Mouse (Mus musculus) inflammation-experienced regulatory T-cells, adult 6 months (primary cell): Measurements from ENCODE around the gene Pigm. TPM values are rescaled to one million over a fixed set of nuclear protein-coding genes. Genes with fewer than 3 reads are reported as not detected.

ENCODE experiments used
- ATAC-seq: one replicate; pipeline ENCODE4 v1.8.0; 2017
- polyA plus RNA-seq, 3 experiments: library from polyadenylated mRNA; unstranded; fragments of 100-300 nt; shearing (Covaris generic); gene quantifications; one replicate each; pipeline ENCODE4 v1.2.1; 2017

Pigm gene
- polyA plus RNA-seq, 3 experiments from 2014 or later = 4.9 to 6.3 (median 5.7) TPM

DNA sequence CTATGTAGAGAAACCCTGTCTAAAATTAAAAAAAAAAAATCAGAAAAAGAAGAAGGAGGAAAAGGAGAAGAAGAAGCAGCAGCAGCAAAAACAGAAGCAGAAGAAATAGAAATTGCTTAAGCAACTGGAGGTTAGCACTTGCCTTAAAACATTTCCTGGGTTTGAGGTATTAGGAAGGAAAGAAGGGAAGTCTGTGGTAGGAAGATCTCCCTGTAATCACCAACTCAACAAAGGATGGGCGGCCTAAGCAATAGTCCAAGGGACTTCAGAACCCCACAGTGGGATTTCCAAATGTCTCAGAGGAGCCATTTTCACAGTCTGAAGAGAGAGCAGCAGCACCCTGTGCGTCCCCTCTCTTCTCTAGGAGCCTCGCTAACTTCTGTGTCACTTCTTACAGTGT lies 23.9 kb upstream of the Pigm start:
- no peak for ATAC-seq

DNA sequence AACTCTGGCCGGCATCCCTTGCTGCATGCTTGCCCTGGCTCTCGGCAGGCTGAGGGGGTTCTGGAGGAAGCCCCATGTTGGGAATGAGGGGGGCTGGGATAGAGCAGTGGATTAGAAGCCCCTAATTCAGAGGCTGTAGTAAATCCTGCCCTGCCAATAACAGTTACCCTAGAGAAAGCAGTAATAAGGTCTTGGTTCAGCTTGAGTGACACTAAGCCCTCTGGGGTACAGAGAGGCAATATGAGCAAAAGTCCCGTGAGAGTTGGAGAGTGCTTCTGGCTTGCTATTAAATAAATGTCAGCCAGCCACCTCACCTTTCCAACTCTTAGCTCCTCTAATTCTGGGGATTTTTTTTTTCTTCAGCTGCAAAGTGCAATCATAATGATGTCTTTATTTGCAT lies 21.0 kb upstream of the Pigm start:
- ATAC-seq = no peak

DNA sequence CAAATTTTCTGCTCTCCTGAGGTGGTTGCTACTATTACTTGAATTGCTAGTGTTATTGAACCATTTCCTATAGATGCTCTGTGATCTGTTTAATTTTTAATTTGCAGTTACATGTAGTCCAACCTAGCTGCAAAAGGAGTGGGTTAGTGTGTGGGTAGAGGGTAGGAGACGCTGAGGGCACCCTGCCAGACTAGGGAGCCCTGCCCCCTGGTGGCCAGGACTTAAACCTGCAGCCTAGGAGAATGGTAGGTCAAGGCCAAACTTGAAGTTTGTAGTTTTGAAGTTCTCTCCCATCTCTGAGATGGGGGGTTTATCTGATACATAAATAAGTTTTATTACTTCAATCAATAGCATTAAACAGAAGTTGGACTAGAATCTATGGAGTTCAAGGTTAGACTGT lies 18.8 kb upstream of the Pigm start:
- peak; percentile 52 for ATAC-seq

DNA sequence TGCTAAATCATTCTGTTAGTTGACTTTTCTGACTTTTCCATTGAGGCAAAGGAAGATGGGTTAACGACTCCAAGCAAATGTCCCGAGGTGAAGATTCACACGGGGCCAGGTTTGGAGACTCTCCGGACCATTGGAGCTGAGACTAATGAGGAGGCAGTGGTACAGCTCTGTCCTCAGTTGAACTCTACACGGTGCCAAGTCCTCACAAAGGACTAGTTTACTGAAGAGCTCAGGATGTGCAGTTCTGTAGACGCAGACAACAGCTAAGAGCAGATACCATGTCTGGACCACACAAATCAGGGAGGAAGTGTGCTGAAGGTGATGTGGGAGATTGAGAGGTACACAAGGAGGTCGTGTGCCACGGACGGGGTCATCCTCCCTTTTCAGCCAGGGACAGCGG lies 18.0 kb upstream of the Pigm start:
- no peak for ATAC-seq

DNA sequence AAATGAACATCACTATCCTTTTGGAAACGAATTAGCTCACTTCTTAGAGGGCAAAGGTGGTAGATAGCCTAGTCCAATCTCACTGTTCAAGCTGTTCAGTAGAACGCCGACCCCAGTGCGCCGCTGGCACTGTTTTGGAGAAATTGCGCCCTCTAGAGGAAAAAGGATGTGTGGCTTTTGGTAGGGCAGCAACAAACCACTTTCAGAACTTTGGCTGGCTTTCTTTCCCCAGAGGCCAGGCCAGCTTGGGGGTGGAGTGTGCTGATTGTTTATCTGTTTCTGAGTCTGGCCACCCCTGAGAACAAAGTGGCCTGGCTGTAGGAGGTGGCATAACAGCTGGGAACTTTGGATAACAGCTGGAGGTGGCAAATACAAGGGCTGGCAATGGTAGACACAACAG lies 11.7 kb upstream of the Pigm start:
- ATAC-seq = no peak

DNA sequence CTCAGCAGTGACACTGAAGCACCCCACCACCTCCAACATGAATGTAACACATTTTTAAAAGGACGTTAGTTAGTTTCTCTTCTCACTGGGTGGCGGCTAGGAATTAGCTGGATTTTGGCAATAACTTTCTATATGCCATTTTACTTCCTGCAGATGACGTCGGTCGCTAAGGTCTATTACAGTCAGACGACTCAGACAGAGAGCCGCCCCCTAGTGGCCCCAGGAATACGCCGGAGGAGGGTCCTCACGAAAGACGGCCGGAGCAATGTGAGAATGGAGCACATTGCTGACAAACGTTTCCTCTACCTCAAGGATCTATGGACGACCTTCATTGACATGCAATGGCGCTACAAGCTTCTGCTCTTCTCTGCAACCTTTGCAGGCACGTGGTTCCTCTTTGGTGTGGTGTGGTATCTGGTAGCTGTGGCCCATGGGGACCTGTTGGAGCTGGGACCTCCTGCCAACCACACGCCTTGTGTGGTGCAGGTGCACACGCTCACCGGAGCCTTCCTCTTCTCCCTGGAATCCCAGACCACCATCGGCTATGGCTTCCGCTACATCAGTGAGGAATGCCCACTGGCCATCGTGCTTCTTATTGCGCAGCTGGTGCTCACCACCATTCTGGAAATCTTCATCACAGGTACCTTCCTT lies 7.5 kb upstream of the Pigm start:
- peak; percentile 99 for ATAC-seq

DNA sequence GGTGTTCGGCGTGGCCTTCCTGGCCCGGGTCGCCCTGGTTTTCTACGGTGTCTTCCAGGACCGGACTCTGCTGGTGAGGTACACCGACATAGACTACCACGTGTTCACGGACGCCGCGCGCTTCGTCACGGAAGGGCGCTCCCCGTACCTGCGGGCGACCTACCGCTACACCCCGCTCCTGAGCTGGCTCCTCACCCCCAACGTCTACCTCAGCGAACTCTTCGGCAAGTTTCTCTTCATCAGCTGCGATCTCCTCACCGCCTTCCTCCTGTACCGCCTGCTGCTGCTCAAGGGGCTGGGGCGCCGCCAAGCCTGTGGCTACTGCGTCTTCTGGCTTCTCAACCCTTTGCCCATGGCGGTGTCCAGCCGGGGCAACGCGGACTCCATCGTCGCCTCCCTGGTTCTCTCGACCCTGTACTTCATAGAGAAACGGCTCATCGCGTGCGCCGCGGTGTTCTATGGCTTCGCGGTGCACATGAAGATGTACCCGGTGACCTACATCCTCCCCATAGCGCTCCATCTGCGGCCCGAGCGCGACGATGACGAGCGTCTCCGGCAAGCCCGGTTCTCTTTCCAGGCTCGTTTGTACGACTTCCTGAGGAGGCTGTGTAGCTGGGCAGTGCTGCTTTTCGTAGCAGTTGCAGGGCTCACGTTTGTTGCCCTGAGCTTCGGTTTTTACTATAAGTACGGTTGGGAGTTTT lies 562 bp downstream of the Pigm start:
- ATAC-seq = peak; percentile 39

DNA sequence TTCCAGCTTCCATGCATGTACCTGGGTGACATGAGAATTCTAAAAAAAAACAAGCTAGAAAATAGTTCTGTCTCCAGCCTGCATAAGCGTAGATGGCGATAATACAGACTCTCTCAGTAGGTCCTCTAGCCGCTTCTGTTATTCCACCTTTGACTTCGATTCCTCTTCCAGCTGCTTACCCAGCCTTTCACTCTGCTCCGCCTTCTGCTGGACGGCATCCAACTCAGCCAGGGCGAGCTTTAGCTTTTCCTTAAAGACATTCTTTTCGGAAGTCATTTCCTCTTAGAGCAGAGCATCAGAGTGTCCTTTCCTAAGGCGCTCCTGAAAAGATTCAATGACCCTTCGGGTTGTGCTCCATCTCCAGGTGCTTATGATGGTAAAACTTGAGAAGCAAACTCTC lies 3.7 kb downstream of the Pigm start:
- ATAC-seq = no peak

DNA sequence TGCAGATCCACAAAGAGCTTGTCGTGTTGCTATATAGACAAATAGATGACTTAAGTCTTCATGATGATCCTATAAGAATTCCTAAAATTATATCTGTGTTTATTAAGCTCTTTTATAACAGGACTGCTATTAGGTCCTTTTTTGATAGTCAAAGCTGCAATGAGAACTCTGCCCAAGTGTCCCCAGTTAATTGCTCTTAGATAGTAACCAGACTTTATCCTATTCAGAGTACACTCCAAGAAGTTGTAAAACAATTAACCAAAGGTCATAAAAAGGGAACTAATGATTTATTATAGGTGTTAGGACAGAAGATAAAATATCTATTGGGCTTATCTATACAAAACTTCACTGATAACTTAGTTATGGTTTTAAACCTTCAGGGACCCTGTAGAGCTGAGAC lies 5.7 kb downstream of the Pigm start:
- no peak for ATAC-seq

DNA sequence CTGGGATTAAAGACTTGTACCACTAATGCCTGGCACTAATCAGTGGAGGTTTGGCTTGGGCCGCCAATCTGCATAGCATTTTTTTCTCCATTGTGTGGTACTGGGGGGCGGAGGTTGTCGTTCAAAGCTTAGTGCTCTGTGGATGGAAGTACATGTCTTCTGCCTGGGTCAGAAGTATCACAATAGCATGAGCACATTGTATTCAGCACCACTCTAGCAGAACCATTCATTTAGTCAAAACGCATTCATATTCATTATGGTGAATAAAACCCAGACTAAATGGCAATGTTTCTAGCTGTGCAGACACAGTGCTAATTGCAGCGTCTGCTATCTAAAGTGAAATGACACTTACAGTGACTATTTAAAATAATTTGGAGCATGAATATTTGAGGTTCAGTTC lies 10.9 kb downstream of the Pigm start:
- ATAC-seq = no peak

DNA sequence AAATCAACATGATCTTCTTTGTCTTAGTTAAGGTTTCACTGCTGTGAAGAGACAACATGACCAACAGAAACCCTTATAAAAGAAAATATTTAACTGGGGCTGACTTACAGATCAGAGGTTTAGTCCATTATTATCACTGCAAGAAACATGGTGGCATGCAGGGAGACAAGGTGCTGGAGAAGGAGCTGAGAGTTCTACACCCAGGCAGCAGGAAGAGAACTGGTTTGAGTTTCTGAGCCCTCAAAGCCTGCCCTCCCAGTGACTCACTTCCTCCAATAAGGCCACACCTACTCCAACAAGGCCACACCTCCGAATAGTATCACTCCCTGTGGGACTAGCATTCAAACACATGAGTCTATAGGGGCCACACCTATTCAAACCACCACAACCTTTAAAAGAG lies 14.4 kb downstream of the Pigm start:
- no peak for ATAC-seq

DNA sequence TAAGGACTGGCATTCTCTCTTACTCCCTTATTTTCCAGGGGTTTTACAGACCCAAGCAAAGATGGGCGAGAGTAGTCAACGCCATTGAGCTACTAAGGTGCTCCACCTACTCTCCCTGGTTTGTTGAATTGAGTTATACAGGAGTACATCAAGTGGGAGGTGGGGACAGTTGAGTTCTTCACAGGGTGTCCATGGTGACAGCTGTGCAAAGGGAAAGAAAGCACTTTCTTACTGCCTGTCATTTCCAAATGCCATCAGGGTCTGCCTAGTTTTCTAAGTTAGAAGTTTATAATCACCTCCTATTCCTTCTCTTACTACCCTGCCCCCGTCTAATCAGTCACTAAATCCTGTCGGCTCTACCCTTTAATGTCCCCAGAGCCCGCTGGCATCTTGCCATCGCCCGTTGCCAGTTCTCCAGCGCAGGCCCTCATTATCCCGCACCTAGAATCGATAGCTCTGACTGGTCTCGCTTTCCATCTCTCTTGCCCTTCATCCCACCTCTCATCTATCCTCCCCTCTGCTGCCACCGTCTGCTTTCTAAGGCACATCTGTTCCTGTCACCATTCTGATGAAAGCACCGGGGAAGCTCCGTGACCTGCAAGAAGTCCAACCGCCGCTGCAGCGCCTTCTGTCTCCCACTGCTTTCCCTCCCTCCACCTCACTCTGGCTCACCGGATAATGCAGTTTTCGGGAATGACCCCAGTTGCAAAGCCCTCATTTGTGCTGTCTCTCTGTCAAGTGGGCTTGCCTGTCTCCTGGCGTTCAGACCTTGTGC lies 15.6 kb downstream of the Pigm start:
- no peak for ATAC-seq

DNA sequence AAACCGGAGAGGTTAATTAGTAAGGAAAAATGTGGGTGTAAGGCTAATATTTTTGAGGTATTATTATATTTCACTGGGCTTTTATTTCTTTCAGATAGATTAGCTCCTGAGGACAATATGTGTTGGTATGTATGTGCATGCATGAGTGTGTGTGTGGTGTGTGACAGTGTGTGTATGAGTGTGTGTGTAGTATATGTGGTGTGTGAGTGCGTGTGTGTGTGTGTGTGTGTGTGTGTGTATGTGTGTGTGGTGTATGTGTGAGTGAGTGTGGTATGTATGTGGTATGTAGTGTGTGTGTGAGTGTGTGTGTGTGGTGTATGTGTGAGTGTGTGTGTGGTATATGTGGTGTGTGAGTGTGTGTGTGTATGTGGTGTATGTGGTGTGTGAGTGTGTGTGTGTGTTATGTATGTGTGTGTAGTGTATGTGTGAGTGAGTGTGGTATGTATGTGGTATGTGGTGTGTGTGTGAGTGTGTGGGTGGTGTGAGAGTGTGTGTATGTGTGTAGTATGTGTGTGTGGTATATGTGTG lies 16.4 kb downstream of the Pigm start:
- ATAC-seq = no peak

DNA sequence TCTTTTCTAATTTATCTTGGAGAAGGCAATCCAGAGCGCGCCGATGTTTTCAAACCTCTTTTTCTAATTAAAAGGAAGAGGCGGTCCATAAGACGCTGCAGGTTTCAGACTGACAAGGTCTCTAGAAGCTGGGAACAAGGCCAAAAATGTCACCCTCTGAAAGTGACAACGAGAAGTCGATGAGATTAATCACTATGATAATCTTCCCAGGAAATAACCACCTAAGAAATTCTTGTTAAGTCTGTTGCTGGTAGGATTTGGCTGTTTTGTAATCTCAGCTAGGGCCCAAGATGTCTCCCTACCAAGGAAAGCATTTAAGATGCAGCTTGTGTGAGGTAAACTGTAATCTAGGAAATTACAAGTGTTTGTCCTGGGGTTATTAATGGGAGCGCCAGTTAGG lies 17.4 kb downstream of the Pigm start:
- ATAC-seq = no peak

DNA sequence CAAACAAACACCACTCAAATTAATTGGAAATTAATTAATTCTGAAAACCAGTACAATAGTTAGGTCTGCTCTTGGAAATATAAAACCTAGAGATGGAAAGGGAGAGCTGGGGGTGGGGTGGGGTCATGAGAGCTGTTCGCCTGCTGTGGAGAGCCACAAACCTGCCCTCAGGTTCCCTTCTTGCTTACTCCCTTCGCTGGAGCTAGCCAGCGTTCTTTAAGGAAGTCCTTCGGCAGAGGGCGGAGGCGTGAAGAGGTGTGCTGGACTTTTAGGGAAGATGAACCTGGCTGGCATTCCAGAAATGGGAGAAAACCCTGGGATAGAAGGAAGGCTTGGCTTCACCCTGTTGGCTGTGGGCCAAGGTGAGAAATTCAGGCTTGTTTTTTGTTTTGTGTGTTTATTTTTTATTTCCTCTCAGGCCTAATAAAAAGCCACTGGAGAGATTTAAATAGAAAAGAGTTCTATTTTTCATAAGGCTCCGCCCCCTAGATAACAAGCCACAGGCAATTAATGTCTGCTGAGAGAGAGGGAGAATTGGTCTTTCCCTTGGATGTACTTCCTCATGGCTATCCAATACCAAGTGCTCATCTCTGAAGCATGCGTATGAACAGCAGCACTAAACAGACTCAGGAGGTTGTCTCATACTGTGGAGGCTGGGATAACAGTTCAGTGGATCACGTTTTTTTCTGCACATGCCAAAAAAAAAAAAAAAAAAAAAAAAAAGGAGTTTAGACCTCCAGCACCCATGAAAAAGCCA lies 20.8 kb downstream of the Pigm start:
- no peak for ATAC-seq

DNA sequence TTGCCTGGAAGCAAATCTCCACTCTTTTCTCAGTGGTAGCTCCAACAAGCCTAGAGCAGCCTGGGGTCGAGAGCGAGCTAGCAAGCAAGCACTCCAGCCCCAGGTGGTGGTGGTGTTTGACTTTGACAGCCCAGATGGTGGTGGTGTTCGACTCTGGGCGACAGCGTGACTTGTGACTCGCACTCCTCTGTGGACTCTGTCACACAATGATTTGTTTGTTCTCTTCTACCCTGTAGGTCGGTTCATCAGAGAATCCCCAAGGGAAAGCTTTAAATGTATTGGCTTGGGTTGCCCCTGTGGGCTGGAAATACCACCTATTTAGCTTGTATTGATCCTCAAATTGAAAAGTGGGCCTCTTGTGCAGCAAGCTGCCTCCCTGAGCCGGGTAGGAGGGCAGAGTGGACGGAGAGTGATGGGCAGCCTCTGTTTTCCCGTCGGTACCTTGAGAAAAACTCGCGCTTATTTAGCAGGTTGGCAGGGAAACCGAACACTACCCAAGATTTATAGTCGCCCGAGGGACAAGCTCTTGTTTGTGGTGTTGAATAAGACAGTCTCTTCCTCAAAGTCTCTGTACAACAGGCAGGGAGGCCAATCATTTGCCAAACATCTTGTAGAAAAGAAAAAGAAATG lies 29.8 kb downstream of the Pigm start:
- no peak for ATAC-seq

DNA sequence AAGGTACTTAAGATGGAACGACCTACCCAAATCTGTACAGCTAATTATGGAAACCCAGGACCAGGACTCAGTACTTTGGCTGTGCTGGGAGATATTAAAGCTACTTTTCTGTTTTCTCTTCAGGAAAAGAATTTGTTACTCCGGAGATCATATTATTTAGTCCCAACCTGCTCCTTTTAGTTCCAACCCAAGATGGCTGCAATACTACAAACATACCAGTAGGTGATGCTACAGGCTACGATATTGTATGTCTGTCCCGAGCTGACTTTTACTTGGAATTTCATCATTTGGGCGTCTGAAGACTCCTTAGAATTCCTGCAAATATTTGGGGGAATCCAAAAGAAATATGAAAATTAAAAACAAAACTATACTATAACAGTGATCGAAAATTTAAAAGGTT lies 32.6 kb downstream of the Pigm start:
- ATAC-seq = peak; percentile 72

DNA sequence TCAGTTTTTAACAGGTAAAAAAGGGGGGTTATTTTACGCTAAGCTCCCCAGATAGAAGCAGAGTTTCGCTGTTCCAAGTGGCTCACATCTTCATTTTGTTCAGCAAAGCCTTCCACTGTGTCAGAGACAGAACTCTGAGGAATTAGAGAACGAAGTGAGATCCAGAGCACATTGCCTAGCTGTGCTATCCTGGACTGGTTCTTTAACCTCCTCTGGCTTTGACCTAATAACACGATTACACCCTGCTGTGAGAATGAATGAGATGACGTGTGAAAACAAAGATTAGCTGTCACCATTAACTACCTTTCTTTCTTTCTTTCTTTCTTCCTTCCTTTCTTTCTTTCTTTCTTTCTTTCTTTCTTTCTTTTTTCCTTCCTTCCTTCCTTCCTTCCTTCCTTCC lies 33.1 kb downstream of the Pigm start:
- no peak for ATAC-seq

DNA sequence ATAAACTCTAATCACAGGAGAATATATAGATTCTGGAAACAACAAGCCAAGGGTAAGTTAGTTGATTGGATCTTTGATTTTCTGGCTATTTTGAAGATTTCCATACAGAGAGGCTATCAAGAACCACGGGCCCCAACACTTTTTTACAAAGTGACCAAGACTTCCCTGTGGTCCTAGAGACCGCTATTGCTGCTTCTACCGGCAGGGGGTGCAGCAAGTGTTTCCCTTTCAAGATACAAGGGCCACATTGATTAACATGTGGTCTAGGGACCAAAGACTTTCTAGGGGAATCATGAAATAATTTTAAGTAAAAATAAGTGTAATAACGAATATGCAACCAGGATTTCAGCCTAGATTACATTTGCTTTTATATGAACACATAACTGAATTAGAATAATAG lies 34.5 kb downstream of the Pigm start:
- ATAC-seq = peak; percentile 49

DNA sequence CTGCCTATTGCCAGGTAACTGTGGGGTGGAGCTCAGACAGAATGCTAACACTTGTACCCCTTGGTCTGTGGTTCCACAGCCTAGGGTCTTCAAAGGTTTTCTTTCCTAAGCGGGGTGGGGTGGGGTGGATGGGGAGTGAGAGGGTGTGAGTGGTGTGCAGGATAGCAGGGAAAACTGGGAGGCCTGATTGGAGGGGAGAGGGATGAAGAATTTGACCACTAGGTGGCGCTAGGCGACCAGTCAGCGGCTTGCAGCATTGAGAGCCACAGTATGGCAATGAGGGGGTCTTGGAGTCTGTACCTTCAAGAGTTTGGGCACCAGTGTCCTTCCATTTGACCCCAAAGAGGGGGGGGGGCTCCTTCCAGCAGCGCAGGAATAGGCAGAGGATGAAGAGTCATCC lies 35.9 kb downstream of the Pigm start:
- no peak for ATAC-seq

DNA sequence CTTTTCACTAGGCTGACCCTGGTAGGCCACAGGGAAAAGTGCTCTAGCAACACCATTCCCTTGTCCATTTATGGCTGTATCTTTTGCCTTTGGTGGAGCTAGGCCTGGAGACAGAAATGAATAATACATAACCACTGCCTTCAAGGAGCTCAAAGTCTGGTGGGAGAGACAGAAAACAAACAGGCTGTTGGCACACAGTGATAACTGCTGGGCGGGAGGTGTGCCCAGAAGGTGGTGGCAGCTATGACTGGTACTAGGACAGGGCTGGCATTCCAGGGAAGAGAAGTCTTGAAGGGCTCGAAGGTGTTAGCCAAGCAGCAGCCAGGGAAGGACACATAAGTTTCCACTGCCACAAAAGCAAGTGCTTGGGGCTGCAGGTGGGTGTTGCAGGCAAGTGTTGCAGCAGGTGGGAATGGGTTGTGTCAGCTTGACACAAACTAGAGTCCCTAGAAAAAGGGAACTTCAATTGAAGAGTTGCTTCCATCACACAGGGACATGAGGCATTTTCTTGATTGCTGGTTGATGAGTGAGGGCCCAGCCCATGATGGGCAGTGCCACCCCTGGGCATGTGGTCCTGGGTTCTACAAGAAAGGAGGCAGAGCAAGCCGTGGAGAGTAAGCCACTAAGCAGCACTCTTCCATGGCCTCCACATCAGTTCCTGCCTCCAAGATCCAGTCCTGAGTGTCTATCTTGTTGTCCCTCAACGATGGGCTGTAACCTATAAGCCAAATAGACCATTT lies 37.3 kb downstream of the Pigm start:
- ATAC-seq = no peak

DNA sequence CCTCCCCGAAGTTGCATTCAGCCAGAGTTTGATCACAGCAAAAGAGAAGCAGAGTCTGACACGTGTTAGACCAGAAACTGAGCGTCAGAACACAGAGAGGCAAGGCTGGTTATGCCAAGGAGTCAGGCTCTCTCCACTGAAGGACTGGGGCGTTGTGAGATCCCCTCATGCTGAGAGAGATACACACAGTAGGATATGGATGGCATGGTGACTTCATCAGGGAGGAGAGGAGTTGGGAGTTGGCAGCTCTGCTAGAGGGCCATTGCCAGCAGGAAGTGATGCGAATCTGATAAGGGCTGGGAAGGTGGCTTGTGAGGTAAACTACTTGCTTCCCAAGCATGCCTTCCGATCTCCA lies 37.9 kb downstream of the Pigm start:
- ATAC-seq = no peak
